Mouse (Mus musculus): ENCODE results near the gene BC034090.
"Not testable (repeated sequence)": the region's sequence is repeated elsewhere in the genome, so short reads cannot be mapped to it uniquely, and the experiment has no call there.

Gene BC034090

DNA sequence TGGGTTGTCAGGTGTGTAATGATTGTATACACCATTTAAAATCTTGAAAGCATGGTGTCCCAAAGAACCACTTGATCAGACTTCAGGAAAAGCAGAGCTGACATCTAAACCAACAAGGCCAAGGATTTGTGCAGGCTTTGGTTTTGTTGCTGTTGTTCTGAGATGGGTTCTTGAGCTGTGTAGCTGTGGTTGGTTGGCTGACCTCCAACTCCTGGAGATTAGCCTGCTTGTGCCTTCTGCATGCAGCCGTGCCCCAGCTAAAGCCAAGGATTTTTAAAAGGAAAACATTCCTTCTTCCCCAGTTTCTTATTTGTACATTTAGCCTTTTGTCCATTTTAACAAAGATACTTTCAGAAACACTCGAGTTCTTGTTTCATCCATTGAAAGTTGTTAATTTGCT lies 52.6 kb downstream of the BC034090 start:
- no peak for DNase-seq (ENCODE audit: low spot score in 2 of 2)

DNA sequence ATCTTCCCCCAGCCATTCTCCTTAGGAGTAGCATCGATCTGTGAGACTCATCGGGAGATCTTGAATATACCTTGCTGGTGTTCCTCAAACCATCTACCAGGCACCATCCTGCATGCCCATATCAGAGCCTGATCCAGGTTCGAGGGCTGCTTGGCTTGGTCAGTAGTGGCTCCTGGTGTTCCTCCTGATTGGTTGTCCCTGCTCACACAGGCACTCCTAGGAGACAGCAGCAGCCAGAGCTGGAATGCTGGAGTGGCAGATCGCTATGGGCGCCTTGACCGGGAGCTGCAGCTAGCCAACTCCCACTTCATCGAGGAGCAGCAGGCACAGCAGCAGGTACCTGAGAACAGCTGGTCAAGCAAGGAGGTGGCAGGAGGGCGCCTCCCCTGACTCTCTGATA lies 53.0 kb downstream of the BC034090 start:
- no peak for DNase-seq (ENCODE audit: low spot score in 2 of 2)

DNA sequence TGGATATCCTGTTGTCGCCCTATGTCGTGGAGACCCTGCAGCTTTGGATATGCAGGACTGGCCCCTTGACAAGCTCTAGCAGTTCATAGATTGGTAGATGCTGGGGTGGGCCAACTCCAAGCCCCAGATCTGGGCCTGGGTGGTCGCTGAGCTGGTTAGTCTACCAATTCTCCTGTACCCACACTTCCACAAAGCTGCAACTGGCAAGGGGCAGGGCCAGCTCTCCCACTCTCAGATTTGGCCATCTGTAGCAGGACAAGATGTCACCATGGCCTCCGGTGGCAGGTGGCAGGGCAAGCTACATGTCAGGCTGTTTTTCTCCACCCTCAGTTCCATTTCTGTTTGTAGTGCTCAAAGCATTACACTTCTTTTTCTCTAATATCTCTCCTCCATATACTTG lies 55.6 kb downstream of the BC034090 start:
- no peak for DNase-seq (ENCODE audit: low spot score in 2 of 2)

DNA sequence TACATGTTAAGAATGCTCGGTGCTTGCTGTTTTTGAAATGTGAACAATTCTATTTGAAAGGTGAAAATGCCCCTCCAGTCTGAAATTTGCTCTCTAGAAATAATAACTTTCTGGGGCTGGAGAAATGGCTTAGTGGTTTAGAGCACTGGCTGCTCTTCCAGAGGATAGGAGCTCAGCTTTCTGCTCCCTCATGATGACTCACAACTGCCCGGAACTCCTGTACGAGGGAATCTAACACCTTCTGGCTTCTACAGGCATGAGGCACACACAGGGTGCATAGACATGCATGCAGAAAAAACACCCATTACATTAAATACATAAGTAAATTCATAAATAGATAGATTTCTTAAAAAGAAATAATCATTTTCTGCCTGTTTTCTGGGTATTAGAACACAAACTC lies 60.1 kb downstream of the BC034090 start:
- DNase-seq (ENCODE audit: low spot score in 2 of 2): no peak

DNA sequence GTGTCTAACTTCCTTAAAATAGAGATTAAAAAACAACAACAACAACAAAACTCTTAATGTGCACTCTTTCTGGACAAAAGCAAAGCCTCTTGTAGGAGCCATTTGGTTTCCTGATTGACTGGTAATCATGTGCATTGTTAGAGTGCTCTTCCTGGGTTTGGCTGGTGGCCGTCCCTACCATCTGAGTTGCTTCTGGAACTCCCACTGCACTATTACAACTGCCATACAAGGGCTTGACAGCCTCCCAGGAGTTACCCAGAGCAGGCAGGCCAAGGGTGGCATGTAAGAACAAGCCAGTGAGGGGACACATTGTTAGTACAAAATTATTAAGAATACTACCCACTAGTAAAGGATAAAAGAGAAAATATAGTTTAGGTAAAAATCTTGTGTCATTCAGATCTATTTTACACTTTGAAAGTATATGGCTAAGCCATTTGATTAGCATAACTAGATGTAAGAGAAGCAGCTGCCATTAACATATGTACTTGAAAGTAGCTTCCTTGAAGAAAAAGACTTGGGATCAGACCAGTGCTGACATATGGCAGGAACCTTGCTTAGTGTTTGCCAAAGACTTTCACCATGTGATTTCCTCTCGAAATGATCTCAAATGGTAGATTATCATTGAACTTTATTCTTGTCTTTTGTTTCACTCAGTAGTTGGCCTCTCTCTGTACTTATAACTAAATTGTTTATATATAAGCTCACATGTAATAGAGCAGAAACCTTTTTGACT lies 65.9 kb downstream of the BC034090 start:
- no peak for DNase-seq (ENCODE audit: low spot score in 2 of 2)

DNA sequence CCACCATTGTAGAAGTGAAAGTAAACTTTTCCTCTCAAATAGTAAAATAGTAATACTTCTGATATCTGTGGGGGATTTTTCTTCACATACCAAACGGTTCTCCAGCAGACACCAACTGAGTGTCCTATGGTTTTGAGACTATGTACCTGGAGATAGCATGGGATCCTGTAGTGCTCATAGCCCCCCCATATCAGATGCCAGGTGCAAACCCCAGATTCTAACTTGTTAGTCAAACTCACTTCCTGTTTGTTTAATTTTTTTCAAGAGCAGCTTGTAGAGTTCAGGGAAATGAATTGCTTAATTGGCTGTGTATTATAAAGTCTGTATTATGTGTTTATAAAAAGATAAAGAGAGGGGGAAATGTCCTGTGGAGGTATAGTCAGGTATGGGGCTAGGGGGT lies 69.8 kb downstream of the BC034090 start:
- DNase-seq (ENCODE audit: low spot score in 2 of 2): no peak

DNA sequence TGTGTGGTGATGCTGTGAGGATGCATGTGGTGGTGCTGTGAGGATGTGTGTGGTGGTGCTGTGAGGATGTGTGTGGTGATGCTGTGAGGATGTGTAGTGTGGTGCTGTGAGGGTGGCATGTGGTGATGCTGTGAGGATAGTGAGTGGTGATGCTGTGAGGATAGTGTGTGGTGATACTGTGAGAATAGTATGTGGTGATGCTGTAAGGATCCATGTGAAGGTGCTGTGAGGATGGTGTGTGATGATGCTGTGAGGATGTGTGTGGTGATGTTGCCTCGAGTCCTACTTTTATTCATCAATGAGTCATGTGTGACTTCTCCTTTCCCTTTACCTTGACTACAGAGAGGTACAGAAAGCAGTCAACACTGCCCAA lies 70.6 kb downstream of the BC034090 start:
- not testable (repeated sequence) for DNase-seq (ENCODE audit: low spot score in 2 of 2)

DNA sequence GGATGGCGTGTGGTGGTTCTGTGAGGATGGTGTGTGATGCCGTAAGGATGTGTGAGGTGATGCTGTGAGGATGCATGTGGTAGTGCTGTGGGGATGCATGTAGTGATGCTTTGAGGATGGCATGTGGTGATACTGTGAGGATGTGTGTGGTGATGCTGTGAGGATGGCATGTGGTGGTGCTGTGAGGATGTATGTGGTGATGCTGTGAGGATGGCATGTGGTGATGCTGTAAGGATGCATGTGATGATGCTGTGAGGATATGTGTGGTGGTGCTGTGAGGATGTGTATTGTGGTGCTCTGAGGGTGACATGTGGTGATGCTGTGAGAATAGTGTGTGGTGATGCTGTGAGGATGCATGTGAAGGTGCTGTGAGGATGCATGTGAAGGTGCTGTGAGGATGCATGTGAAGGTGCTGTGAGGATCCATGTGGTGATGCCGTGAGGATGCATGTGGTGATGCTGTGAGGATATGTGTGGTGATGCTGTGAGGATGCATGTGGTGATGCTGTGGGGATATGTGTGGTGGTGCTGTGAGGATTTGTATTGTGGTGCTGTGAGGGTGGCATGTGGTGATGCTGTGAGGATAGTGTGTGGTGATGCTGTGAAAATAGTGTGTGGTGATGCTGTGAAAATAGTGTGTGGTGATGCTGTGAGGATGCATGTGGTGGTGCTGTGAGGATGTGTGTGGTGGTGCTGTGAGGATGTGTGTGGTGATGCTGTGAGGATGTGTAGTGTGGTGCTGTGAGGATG lies 71.2 kb downstream of the BC034090 start:
- DNase-seq (ENCODE audit: low spot score in 2 of 2): no peak

DNA sequence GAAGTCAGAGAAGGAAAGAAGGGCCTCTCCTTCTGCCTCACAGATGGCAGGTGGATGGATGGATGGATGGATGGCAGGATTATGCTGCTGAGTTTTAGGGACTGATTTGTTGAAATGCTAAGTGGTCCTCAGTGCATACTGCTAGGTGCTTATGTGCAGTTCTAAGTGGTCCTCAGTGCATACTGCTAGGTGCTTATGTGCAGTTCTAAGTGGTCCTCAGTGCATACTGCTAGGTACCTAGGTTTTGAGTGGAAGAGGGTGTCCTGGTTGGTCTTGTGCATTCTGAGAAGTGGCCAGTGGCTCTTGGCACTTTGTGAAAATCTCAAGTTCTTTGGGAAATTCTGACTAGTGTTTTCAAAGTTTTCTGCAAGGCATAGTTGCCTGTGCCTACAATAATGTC lies 74.3 kb downstream of the BC034090 start:
- DNase-seq (ENCODE audit: low spot score in 2 of 2): no peak

DNA sequence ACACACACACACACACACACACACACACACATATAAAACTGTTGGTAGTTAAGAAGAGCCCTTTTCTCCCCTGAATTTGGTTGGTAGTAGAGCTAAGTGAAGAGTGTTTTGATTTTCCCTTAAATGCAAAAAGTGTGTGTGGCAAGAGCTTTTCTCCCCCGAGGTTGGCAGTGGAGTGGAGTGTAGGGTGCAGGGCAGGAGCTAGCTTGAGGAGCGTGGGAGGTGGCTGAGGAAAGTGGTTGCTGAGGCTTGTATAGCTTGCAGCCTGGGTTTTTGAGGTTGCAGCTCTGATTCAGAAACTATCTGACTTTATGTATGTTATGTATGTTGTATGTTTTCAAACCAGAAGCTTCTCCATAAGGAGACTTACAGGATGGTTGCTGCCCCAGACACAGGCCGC lies 76.8 kb downstream of the BC034090 start:
- no peak for DNase-seq (ENCODE audit: low spot score in 2 of 2)

Data from frontal cortex, postnatal 25 days (tissue).